Mouse (Mus musculus) G1E (cell line): ENCODE measurements at regions not wholly inside any gene's neighbourhood (a gene's known extent, or its start where the extent isn't known, plus 50 kb on each side); places are given as distances from the start of the nearest gene placed in this dataset.

Source experiments
- CTCF ChIP-seq: IDR thresholded peaks from 2 replicates; pipeline ENCODE4 v1.5.1; 2012; ENCODE audit warnings: low read depth, low read length, inconsistent platforms, mixed read lengths
- GATA1 ChIP-seq: IDR thresholded peaks from 2 replicates; pipeline ENCODE4 v1.6.1; 2012; ENCODE audit warnings: borderline replicate concordance, low read length, inconsistent platforms, mixed read lengths
- TAL1 ChIP-seq: conservative IDR thresholded peaks from 2 replicates; pipeline ENCODE4 v1.6.1; 2012; ENCODE audit warnings: low read depth, low read length, inconsistent platforms, mixed read lengths

DNA sequence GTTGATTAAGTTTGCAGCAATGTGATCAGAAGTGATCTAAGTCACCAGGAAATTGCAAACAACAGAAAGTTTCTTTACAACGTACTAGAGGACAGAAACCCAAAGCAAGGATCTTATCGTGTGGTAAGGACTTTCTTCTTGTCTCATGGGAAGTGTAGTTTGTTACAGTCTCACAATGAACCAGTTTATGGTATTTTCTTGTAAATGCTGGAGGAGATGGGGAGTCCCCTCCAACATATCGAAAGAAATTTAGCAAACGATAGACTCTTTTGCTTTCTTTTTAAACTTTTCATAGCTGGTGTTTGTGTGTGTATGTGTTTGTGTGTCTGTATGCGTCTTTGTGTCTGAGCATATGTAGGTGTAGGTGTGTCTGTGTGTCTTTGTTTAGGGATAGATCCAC lies 453.0 kb upstream of the Dab2 start:
- TF ChIP-seq CTCF: no peak
- no peak for TF ChIP-seq TAL1
- TF ChIP-seq GATA1: no peak
